Mouse (Mus musculus) hindbrain, embryonic 13.5 days (tissue): ENCODE results near the gene Cfap74. TPM values are rescaled to one million over a fixed set of nuclear protein-coding genes. Genes with fewer than 3 reads are reported as not detected.
"Not testable (repeated sequence)": the region's sequence is repeated elsewhere in the genome, so short reads cannot be mapped to it uniquely, and the experiment has no call there.

Experiments used
- ATAC-seq: fragments of 200-750 bp; cut with Nextera tagmentation; 2 replicates; pipeline ENCODE4 v1.8.0; 2017; ENCODE audit warnings: moderate TSS enrichment; ENCODE audit not compliant: low FRiP score
- H3K27ac ChIP-seq: fragments of 300-500 bp; sonication (generic); 2 replicates; pipeline ENCODE4 v1.5.1; 2015; ENCODE audit warnings: inconsistent platforms, mild to moderate bottlenecking, moderate library complexity
- H3K27me3 ChIP-seq: fragments of 300-500 bp; sonication (generic); 2 replicates; pipeline ENCODE4 v1.6.1; 2015; ENCODE audit warnings: mild to moderate bottlenecking, inconsistent platforms
- H3K36me3 ChIP-seq: fragments of 300-500 bp; sonication (generic); 2 replicates; pipeline ENCODE4 v1.6.1; 2015; ENCODE audit warnings: mild to moderate bottlenecking, inconsistent platforms
- H3K4me1 ChIP-seq: fragments of 300-500 bp; sonication (generic); replicated peaks from 2 replicates; pipeline ENCODE4 v1.6.1; 2015; ENCODE audit warnings: inconsistent platforms
- H3K4me2 ChIP-seq: fragments of 300-500 bp; sonication (generic); 2 replicates; pipeline ENCODE4 v1.6.1; 2015; ENCODE audit warnings: inconsistent platforms, mild to moderate bottlenecking, moderate library complexity
- H3K4me3 ChIP-seq: fragments of 300-500 bp; sonication (generic); 2 replicates; pipeline ENCODE4 v1.5.1; 2015; ENCODE audit warnings: mild to moderate bottlenecking, inconsistent platforms
- H3K9ac ChIP-seq: fragments of 300-500 bp; sonication (generic); 2 replicates; pipeline ENCODE4 v1.6.1; 2015; ENCODE audit warnings: mild to moderate bottlenecking, inconsistent platforms
- H3K9me3 ChIP-seq: fragments of 300-500 bp; sonication (generic); 2 replicates; pipeline ENCODE4 v1.6.1; 2016; ENCODE audit warnings: inconsistent platforms
- WGBS: fragments of 180-500 bp; shearing (Covaris S2); methylation state at CpG from one replicate; pipeline ENCODE4 v1.1.7; 2015; 5-methylcytosine and 5-hydroxymethylcytosine counted together
- polyA plus RNA-seq: library from polyadenylated mRNA; unstranded; fragments of >200 nt; fragmentation: Nextera tagmentation; extraction: Ambion mirVana; gene quantifications from 2 replicates; pipeline ENCODE4 v1.2.1, GENCODE M21; 2015

The Cfap74 gene
- polyA plus RNA-seq, 1 experiment from 2014 or later: 3.5 TPM

- no peak for ATAC-seq
Measured at GRCm38 (mm10) chr4:155472716-155473290, 63.8 kb downstream of the Cfap74 start.

GRCm38 (mm10) chr4:155473319-155473718 lies 64.3 kb downstream of the Cfap74 start:
- H3K27me3 ChIP-seq: peaks cover 9% of the 10 kb centered on the region
- WGBS: 73% methylated on average over 5 of the region's 5 CpGs
- no peak overlapping the region for H3K9ac ChIP-seq
- no peak overlapping the region for H3K27ac ChIP-seq
- no peak overlapping the region for H3K4me2 ChIP-seq
- H3K4me1 ChIP-seq: peaks cover 6% of the 10 kb centered on the region
- H3K36me3 ChIP-seq: no peaks in the 10 kb centered on the region
- no peak for ATAC-seq
- H3K4me3 ChIP-seq: no peak overlapping the region
- no peaks in the 10 kb centered on the region for H3K9me3 ChIP-seq

More at GRCm38 (mm10) chr4:155472716-155473290, 63.8 kb downstream of the Cfap74 start:
- no peak overlapping the region for H3K4me2 ChIP-seq
- no peaks in the 10 kb centered on the region for H3K36me3 ChIP-seq
- 75% methylated on average over 3 of the region's 3 CpGs for WGBS
- peaks cover 6% of the 10 kb centered on the region for H3K4me1 ChIP-seq
- no peak overlapping the region for H3K9ac ChIP-seq
- H3K27me3 ChIP-seq: peaks cover 7% of the 10 kb centered on the region
- no peak overlapping the region for H3K4me3 ChIP-seq
- H3K9me3 ChIP-seq: no peaks in the 10 kb centered on the region
- no peak overlapping the region for H3K27ac ChIP-seq

- not testable (repeated sequence) for H3K4me3 ChIP-seq, H3K4me2 ChIP-seq, H3K27ac ChIP-seq, H3K27me3 ChIP-seq, H3K9ac ChIP-seq, H3K9me3 ChIP-seq, H3K4me1 ChIP-seq, ATAC-seq, H3K36me3 ChIP-seq
- WGBS: 66% methylated on average over 2 of the region's 2 CpGs
Measured at GRCm38 (mm10) chr4:155473796-155474195, 64.8 kb downstream of the Cfap74 start.

DNA sequence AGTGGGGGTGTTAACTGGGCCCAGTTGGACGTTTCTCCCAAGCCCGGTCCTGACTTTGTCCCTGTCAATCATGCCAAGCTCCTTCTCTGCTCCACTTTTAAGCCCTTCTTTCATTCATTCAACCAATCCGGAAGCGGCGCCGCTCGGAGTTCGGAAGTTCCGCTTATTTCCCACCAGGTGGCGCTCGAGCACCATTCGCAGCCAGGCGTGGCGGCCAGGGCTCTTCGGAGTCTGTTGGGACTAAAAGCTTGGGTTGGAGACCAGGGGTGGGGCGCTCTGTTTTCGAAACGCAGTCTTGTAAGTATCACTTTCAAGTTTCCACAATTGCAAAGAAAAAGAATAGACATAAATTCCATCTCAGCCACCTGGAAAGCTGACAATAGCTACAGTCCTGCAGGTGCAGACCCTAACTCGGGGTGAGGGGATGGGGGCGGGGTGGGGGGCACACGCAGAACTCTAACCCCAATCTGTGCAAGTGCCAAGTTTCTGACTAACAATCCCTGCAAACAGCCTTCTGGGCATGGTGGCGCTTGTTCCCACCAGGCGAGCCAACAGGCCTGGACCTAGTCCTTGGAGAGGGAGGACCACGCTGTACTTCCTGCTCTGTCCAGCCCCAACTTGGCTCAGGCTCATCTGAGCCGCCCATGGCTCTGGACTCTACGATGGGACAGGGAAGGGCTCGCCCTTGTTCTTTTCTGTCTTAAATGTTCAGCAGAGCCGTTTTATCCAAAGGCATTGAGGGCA lies 72.6 kb downstream of the Cfap74 start:
- no peaks in the 10 kb centered on the region for H3K36me3 ChIP-seq
- no peak overlapping the region for H3K4me3 ChIP-seq
- peak; percentile 75 for ATAC-seq
- no peaks in the 10 kb centered on the region for H3K9me3 ChIP-seq
- H3K4me2 ChIP-seq: peak overlapping the region; percentile 33; the same call in 1 of the 2 replicates
- WGBS: 24% methylated on average over 28 of the region's 28 CpGs
- peaks cover 5% of the 10 kb centered on the region; the same call in 1 of the 2 replicates for H3K4me1 ChIP-seq
- H3K27me3 ChIP-seq: peaks cover 3% of the 10 kb centered on the region; the same call in 1 of the 2 replicates
- H3K9ac ChIP-seq: 0 out of 2 replicates have a peak overlapping the region, but pooled peaks have one; percentile 13
- no peak overlapping the region; the same call in 1 of the 2 replicates for H3K27ac ChIP-seq

DNA sequence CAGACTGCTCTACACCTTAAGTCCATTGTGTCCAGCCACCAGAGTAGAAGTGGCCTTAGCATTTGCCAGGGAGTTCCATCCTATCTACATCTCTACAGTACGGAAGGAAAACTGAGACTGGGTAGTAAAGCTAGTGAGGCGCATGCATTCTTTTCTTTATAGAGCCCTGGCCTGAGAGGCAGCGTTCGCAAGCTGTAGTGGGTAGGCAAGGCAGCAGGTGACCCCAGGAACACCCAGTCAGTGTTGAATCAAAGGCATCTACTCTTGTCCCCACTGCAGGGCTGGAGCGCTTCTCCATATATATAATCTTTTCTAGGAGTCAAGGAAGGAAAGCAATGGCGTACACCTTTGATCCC lies 73.1 kb downstream of the Cfap74 start:
- Histone ChIP-seq H3K4me1 (peaks cover 5% of the 10 kb centered on the region; the same call in 1 of the 2 replicates), H3K36me3 (no peaks in the 10 kb centered on the region), H3K9me3 (no peaks in the 10 kb centered on the region), H3K4me2 (no peak overlapping the region), H3K4me3 (no peak overlapping the region), H3K27ac (no peak overlapping the region), H3K27me3 (peaks cover 3% of the 10 kb centered on the region; the same call in 1 of the 2 replicates), H3K9ac (0 out of 2 replicates have a peak overlapping the region, but pooled peaks have one; percentile 13)
- no peak for ATAC-seq
- WGBS: 89% methylated on average over 6 of the region's 6 CpGs

GRCm38 (mm10) chr4:155482733-155483540 lies 73.9 kb downstream of the Cfap74 start:
- WGBS: 66% methylated on average over 8 of the region's 8 CpGs
- Histone ChIP-seq H3K4me1 (peaks cover 10% of the 10 kb centered on the region), H3K4me2 (no peak overlapping the region), H3K4me3 (no peak overlapping the region), H3K27me3 (peaks cover under 1% of the 10 kb centered on the region; the same call in 1 of the 2 replicates), H3K36me3 (no peaks in the 10 kb centered on the region), H3K9me3 (no peaks in the 10 kb centered on the region), H3K9ac (peak overlapping the region; percentile 53; the same call in 1 of the 2 replicates), H3K27ac (no peak overlapping the region)
- no peak for ATAC-seq

DNA sequence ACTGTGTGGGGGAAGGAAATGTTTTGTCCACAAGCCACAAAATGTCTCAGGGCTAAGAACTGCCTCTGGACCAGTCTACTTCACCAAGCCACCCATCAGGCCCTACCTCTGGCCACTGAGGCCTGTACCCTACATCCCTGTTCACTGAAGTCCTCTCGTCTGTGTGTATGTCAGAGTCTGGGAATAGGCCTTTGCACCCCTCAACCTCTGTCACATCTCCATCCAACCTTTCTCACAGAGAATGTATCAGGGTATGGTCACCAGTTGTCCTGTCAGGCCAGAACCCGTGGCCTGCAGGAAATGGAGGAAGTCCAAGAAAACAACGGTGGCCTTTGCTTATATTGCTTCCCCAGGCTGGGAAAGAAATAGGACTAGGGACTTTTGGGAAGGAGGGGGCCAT lies 76.5 kb downstream of the Cfap74 start:
- Histone ChIP-seq H3K4me3 (no peak overlapping the region), H3K36me3 (no peaks in the 10 kb centered on the region), H3K9me3 (no peaks in the 10 kb centered on the region), H3K27ac (no peak overlapping the region), H3K4me1 (peaks cover 31% of the 10 kb centered on the region), H3K27me3 (no peaks in the 10 kb centered on the region), H3K9ac (no peak overlapping the region), H3K4me2 (no peak overlapping the region)
- ATAC-seq: no peak
- WGBS: 78% methylated on average over 3 of the region's 3 CpGs

GRCm38 (mm10) chr4:155487746-155488145 lies 78.8 kb downstream of the Cfap74 start:
- Histone ChIP-seq H3K4me1 (peaks cover 30% of the 10 kb centered on the region), H3K36me3 (no peaks in the 10 kb centered on the region), H3K27me3 (no peaks in the 10 kb centered on the region), H3K4me2 (no peak overlapping the region), H3K9ac (peak overlapping the region; percentile 31; the same call in 1 of the 2 replicates), H3K9me3 (no peaks in the 10 kb centered on the region), H3K4me3 (no peak overlapping the region), H3K27ac (peak overlapping the region; percentile 70)
- 47% methylated on average over 3 of the region's 3 CpGs for WGBS
- no peak for ATAC-seq

DNA sequence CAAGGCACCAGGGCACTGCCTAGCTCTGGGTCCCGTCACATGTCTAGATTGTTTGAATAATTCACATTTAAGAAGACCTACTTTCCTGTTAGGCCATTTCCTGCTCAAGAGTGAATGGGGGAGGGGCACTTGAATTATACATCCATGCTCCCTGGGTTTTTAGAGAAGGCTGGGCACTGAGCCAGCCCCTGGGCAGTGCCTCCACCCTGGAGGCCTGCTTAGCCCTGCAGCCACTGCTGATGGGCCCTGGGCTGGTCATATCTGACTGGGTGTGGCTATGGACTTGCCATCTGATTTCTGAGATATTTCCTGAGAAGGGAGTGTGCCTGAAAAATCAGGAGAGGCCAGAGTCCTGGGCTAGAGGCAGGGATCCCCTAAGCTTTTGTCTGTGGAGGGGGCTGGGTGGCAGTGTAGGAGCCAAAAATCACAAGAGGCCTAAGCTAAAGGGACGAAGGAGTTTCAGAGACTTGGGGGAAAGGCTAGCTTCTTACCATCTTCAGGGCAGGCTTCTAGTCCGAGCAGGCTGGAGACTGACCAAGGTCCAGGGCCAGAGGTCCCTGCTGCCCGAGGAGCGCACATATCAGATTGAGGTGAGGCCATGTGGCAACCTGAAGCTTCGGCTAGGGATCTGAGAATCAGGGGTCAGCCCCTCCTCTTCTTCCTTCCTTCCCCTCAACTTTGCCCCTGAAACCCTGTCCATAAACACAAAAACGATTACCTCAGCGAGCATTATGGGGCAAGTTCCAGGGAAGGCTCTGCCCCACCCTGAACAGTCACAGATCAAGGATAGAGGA lies 79.4 kb downstream of the Cfap74 start:
- no peaks in the 10 kb centered on the region for H3K36me3 ChIP-seq
- H3K9ac ChIP-seq: peak overlapping the region; percentile 31; the same call in 1 of the 2 replicates
- H3K4me2 ChIP-seq: no peak overlapping the region
- H3K9me3 ChIP-seq: no peaks in the 10 kb centered on the region
- no peaks in the 10 kb centered on the region for H3K27me3 ChIP-seq
- ATAC-seq: no peak
- H3K27ac ChIP-seq: peak overlapping the region; percentile 70
- H3K4me1 ChIP-seq: peaks cover 33% of the 10 kb centered on the region
- no peak overlapping the region for H3K4me3 ChIP-seq
- WGBS: 81% methylated on average over 8 of the region's 8 CpGs

DNA sequence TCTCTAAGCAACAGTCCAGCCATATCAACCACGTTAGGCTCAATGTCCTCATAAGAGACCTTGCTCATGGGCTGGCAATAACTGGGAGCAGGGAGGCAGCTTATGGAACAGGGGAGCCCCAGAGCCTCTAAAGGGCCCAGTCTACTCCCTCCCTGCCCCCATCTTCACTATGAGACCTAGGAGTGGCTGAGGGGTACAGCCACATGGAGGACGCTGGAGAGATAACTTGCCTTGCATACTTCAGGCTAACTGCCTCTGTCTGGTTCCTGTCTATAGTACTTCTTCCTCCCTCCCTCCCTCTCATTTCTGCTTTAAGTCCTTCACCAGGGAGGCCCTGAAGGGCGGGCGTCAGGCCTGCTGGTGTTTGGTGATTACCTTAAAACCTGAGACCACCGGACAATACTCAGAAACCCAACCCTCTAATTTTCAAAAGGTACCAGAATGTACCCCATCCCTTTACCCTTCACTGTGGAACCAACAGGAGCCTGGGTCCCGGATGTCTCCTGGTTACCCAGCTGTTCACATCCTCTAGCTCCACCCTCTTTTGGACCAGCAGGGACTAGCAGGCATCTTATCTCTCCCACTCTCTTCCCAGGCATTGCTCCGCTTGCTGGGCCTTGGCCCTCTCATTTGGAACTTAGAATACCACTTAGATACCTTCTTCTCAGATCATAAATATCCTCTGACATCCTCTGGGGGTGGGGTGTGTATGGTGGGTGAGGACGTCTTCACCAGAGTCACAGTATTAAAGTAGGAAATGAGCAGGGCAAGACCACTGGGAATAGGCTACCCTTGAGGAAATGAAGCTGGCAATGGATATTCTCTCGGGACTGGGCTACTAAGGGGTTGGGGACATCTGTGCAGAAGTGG lies 80.3 kb downstream of the Cfap74 start:
- Histone ChIP-seq H3K36me3 (no peaks in the 10 kb centered on the region), H3K4me1 (peaks cover 42% of the 10 kb centered on the region), H3K27ac (no peak overlapping the region), H3K4me3 (no peak overlapping the region), H3K27me3 (no peaks in the 10 kb centered on the region), H3K4me2 (peak overlapping the region; percentile 82; the same call in 1 of the 2 replicates), H3K9me3 (no peaks in the 10 kb centered on the region), H3K9ac (peak overlapping the region; percentile 100; the same call in 1 of the 2 replicates)
- WGBS: 82% methylated on average over 9 of the region's 9 CpGs
- no peak for ATAC-seq

DNA sequence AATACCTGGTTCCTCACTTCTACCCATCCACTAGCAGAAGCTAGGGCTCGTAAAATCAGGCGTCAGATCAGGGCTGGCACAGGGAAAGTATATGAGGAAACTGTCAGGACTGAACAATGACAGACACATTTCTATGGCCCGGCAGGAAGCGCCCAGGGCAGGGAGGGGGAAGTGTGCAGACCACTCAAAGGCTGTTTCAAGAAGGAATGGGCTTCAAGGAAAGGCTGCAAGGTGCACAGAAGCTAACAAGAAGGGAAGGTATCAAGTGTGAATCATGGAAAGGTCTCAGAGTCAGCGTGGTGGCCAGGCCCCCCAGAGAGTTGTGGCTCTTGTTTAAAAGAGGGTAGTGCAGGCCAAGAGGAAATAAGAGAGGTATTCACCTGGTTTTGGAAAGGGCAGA lies 81.5 kb downstream of the Cfap74 start:
- H3K4me3 ChIP-seq: peak overlapping the region; percentile 99
- peaks cover 51% of the 10 kb centered on the region for H3K4me1 ChIP-seq
- peak overlapping the region; percentile 97 for H3K27ac ChIP-seq

More for the DNA sequence above, 81.5 kb downstream of the Cfap74 start:
- H3K4me2 ChIP-seq: peak overlapping the region; percentile 82
- 0 out of 2 replicates have a peak, but pooled peaks have one; percentile 2 for ATAC-seq
- H3K9me3 ChIP-seq: no peaks in the 10 kb centered on the region
- peak overlapping the region; percentile 100 for H3K9ac ChIP-seq
- H3K27me3 ChIP-seq: no peaks in the 10 kb centered on the region
- no peaks in the 10 kb centered on the region for H3K36me3 ChIP-seq
- WGBS: 19% methylated on average over 5 of the region's 5 CpGs
